Mouse (Mus musculus) lung, postnatal 25 days (tissue): ENCODE measurements around the gene Zfp612.

ENCODE experiments used
- DNase-seq: peaks from one replicate; pipeline ENCODE4 v3.0.0; 2022; ENCODE audit warnings: low spot score

Gene Zfp612

GRCm38 (mm10) chr8:110134236-110134635, 54.7 kb downstream of the Zfp612 start:
- no peak for DNase-seq

- DNase-seq: no peak
Observed at GRCm38 (mm10) chr8:110135515-110135914, 56.0 kb downstream of the Zfp612 start.

GRCm38 (mm10) chr8:110140156-110140555, 60.6 kb downstream of the Zfp612 start:
- DNase-seq: no peak

GRCm38 (mm10) chr8:110140770-110141169, 61.2 kb downstream of the Zfp612 start:
- DNase-seq: no peak
